Mouse (Mus musculus) left cerebral cortex, postnatal 10 days (tissue): ENCODE measurements around the gene Gm9767. TPM values are rescaled to one million over a fixed set of nuclear protein-coding genes. Genes with fewer than 3 reads are reported as not detected.
A peak's percentile ranks its signal among the peaks of the same experiment; 100 is the strongest.

Experiments used
- DNase-seq, 2 experiments: peaks; one replicate each; pipeline ENCODE4 v3.0.0; 2021 to 2022; ENCODE audit warnings: low spot score in 2 of 2, mixed read lengths in 1 of 2; ENCODE audit errors: extremely low spot score in 1 of 2
- intact Hi-C: fragments of 180-260 bp; cut with DNase I; formaldehyde crosslinking; loops from one replicate; pipeline ENCODE4 v1.15.1; 2025
- total RNA-seq, 2 experiments: library from RNA; stranded (reverse); gene quantifications; 2 replicates each; pipeline ENCODE4 v1.2.3; 2021

The Gm9767 gene
- 1 to 10 TPM; 1.7 to 2.3 TPM for total RNA-seq

GRCm38 (mm10) chr10:26077671-26078481 lies at the start of gene Gm9767:
Gene Gm9767, plus strand, starts transcription at chr10:26078255.
- peak in 1 of 2 experiments; percentile 51 for DNase-seq
- intact Hi-C loops, result loop anchor here (2.0 kb wide), 1 partner anchor 397 kb away; no protein-coding TSS in a partner anchor

- intact Hi-C loops, result no loop called here
- DNase-seq, result peak; percentile 61 to 67
Measured at GRCm38 (mm10) chr10:26034931-26035330, 43.1 kb upstream of the Gm9767 start.

- no peak for DNase-seq
- intact Hi-C loops, result no loop called here
Measured at GRCm38 (mm10) chr10:26051177-26051576, 26.9 kb upstream of the Gm9767 start.

- intact Hi-C loops, result no loop called here
- DNase-seq, result peak in 1 of 2 experiments; percentile 14
Measured at GRCm38 (mm10) chr10:26059662-26060307, 18.3 kb upstream of the Gm9767 start.

- intact Hi-C loops, result no loop called here
- DNase-seq, result no peak
Measured at GRCm38 (mm10) chr10:26063071-26063470, 15.0 kb upstream of the Gm9767 start.

- intact Hi-C loops, result no loop called here
- no peak for DNase-seq
Measured at GRCm38 (mm10) chr10:26071986-26072385, 6.1 kb upstream of the Gm9767 start.

- no peak for DNase-seq
- intact Hi-C loops, result no loop called here
Measured at GRCm38 (mm10) chr10:26076949-26077348, 1.1 kb upstream of the Gm9767 start.

GRCm38 (mm10) chr10:26078521-26079142 lies 577 bp downstream of the Gm9767 start, which contains the start of gene Tmem200a:
Gene Tmem200a, minus strand, starts transcription at chr10:26079052.
- intact Hi-C loops, result loop anchor here (2.0 kb wide), 1 partner anchor 398 kb away; no protein-coding TSS in a partner anchor
- peak; percentile 78 to 81 for DNase-seq

GRCm38 (mm10) chr10:26079678-26080077 lies 1.6 kb downstream of the Gm9767 start:
- intact Hi-C loops, result loop anchor here (2.0 kb wide), 1 partner anchor 399 kb away; no protein-coding TSS in a partner anchor
- no peak for DNase-seq

- no peak for DNase-seq
- intact Hi-C loops, result no loop called here
Measured at GRCm38 (mm10) chr10:26082081-26082480, 4.0 kb downstream of the Gm9767 start.

- no peak for DNase-seq
- intact Hi-C loops, result no loop called here
Measured at GRCm38 (mm10) chr10:26103330-26103982, 25.4 kb downstream of the Gm9767 start.

- intact Hi-C loops, result no loop called here
- no peak for DNase-seq
Measured at GRCm38 (mm10) chr10:26114409-26114808, 36.4 kb downstream of the Gm9767 start.

GRCm38 (mm10) chr10:26119067-26119821 lies 41.2 kb downstream of the Gm9767 start:
- DNase-seq, result no peak

GRCm38 (mm10) chr10:26119822-26120183 lies 41.7 kb downstream of the Gm9767 start:
- intact Hi-C loops, result no loop called here
- DNase-seq, result peak in 1 of 2 experiments; percentile 24

More at GRCm38 (mm10) chr10:26119067-26119821, 41.2 kb downstream of the Gm9767 start:
- intact Hi-C loops, result no loop called here

Other genes with a start within 250 kb of the Gm9767 start
- gene Tmem200a, start 797 bp downstream of the Gm9767 start, total RNA-seq, result 10 to 100 TPM; 23.7 to 24.1 TPM
- gene Samd3, start 151.5 kb downstream of the Gm9767 start, total RNA-seq, result 1 to 10 TPM; 1.1 to 2.4 TPM